Mouse (Mus musculus): ENCODE data around the gene Ap2a1. TPM values are rescaled to one million over a fixed set of nuclear protein-coding genes. Genes with fewer than 3 reads are reported as not detected.
A peak's percentile ranks its signal among the peaks of the same experiment; 100 is the strongest.

Gene Ap2a1
- 100 to 1,000 TPM; 381 to 392 TPM for total RNA-seq (2021)
- long read RNA-seq, experiment 1, transcript Ap2a1-203 (24 exons, 3,449 nt), result major isoform, 292 of 497 reads
- long read RNA-seq, experiment 1, transcript Ap2a1-202 (23 exons, 3,301 nt), result minor isoform, 66 of 497 reads
- long read RNA-seq, experiment 1, partial matches to known transcripts, result 90 of 497 reads
- long read RNA-seq, experiment 1, other reads (novel, unspliced or antisense), result 46 of 497 reads
- long read RNA-seq, experiment 2, transcript Ap2a1-203 (24 exons, 3,449 nt), result major isoform, 244 of 456 reads
- long read RNA-seq, experiment 2, transcript Ap2a1-202 (23 exons, 3,301 nt), result minor isoform, 74 of 456 reads
- long read RNA-seq, experiment 2, partial matches to known transcripts, result 76 of 456 reads
- long read RNA-seq, experiment 2, other reads (novel, unspliced or antisense), result 58 of 456 reads

- peak; percentile 99 to 100 for DNase-seq (ENCODE audit: low spot score in 2 of 2)
- intact Hi-C loops (cut with DNase I), result loop anchor here (2.0 to 5.0 kb wide), 2 partner anchors 25 to 43 kb away; partner anchors contain the start of gene Cpt1c
These were observed at the start of gene Ap2a1 for GRCm38 (mm10) chr7:44929204-44930151. Gene Ap2a1 (minus strand): TSS chr7:44929496.

DNA sequence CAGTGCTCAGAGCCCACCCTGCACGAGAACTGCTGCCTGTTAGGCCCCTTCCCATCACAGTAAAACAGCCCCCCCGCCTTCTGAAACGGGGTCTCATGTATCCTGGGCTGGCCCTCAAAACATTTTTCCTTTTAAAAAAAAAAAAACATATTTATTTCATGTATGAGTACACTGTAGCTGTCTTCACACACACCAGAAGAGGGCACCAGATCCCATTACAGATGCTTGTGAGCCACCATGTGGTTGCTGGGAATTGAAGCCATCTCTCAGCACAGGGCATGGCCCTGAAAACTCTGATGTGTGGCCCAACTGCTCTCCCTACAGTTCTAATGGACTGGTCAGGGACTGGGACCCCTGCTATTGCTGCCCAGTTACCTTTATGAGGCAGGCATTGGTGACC lies 49.0 kb upstream of the Ap2a1 start:
- intact Hi-C loops (cut with DNase I), result no loop called here
- no peak for DNase-seq (ENCODE audit: low spot score in 2 of 2)

DNA sequence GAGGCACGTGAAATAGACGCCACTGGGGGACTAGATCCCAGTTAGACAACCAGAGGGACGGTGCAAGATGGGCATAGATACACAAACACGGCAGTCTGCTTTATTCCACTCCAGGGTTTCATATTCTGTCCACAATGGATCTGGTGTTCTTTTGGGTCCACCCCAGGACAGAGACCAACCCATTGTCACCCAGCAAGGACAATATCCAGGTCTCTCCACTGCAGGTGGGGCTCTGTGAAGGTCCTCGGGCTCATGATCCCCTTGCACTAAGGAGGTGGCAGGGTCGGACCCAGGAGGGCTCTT lies 45.8 kb upstream of the Ap2a1 start:
- no peak for DNase-seq (ENCODE audit: low spot score in 2 of 2)
- intact Hi-C loops (cut with DNase I), result no loop called here

DNA sequence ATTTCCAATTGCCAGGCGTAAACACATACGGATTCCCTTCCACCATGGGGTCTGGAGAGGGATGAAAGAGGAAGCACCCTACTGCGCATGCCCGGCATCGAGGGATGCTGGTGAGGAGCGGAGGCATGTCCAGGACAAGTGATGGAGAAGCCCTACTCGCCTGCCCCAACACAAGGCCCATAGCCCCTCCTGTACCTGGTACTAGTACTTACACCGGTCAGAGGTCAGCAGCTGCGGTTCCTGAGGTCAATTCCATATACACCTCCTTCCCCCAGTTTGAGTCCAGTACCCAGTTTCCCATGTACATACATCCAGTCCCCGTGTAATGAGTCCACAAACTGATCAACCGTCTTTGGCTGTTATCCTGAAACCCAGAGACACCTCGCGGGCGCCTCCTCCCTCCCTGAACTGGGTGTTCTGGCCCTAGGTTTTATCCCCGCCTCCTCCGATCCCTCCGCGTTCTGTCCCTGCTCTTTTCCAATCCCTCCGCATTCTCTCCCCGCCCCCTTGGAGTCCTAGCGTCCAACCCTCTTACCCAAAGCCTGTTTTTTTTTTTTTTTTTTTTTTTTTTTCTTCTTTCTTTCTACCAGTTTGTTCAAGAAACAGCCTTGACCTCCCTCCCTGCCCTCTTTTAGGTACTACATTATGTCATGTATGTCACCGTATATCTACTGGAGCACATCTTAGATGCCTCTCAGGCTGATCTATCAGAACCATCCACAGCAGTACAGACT lies 45.3 kb upstream of the Ap2a1 start, which contains the start of gene Cpt1c:
Cpt1c (minus strand) TSS at position 469 of the 734 bp plus-strand sequence.
- peak; percentile 91 to 95 for DNase-seq (ENCODE audit: low spot score in 2 of 2)
- intact Hi-C loops (cut with DNase I), result loop anchor here (5.0 kb wide), 1 partner anchor 47 kb away; the partner anchor contains the start of gene Ap2a1

DNA sequence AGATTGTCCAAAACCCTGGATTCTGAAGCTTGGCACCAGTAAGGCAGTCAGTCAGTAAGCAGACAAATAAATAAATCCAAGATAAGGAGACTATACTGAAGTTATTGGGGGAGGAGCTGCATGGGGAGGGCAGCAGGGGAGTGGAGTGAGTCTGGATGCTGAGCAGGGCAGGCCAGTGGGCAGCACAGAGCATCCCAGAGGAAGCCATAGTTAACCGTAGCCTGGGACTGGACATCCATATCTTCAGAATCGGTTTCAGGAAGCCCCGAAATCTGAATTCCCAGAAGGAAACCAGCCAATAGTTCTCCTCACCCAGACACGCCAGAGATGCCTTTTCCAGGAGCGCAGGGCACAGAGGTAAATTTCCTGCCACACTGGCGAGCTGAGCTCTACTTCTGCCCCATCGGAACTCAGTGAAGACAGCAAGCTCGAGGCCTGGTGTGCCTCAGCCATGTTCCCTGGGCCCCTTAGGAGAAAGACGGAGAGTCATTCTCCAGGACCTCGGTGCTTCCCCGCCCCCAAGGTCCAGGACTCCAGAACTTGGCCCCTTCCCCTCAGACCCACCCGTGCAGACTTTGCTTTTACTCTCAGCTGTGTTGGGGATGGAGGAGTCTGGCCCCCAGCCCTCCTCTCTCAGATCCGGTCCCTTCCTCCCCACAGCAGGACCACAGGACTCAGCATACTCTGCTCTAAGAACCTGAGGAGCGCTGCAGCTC lies 44.3 kb upstream of the Ap2a1 start:
- intact Hi-C loops (cut with DNase I), result loop anchor here (5.0 kb wide), 1 partner anchor 46 kb away; the partner anchor contains the start of gene Ap2a1
- no peak for DNase-seq (ENCODE audit: low spot score in 2 of 2)

DNA sequence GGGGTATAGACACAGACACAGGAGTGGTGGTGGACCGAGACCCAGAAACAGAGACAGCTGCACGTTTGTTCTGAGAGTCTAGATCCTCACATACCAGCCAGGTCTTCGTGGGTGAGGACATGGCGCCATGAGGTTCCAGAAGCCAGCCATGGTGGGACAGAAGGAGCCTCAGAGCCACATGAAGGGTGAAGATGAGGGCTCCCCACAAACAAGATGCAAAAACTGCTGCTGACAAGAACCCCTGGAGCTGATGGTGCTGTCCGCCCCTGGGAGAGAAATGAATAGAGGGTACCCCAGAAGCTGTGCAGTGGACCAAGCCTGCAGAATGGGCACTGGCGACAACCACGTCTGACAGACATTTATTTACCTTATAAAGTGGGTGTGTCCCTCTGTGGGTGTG lies 41.8 kb upstream of the Ap2a1 start:
- intact Hi-C loops (cut with DNase I), result loop anchor here (5.0 kb wide), 1 partner anchor 44 kb away; the partner anchor contains the start of gene Ap2a1
- DNase-seq (ENCODE audit: low spot score in 2 of 2), result no peak

DNA sequence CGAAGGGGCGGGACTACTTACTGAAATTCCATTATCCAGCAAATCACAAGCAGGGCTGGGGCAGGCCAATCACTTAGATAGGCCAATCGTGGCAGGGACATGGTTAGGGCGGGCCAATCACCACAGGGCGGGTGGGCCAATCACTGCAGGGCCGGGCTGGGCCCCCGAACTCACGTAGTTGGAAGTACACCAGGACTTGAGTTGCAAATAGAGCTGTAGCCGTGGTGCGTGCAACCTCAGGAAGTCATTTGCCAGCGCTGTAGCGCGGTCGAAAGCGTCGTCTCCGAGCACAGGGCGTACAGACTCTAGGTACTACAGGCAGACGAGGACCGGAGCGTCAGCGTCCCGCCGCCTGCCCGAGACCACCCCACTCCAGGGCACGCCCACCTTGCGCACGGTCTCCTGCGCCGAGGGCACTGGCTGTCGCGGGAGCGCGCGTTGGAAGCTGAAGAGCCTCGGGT lies 41.0 kb upstream of the Ap2a1 start:
- intact Hi-C loops (cut with DNase I), result loop anchor here (5.0 kb wide), 1 partner anchor 43 kb away; the partner anchor contains the start of gene Ap2a1
- peak; percentile 85 to 96 for DNase-seq (ENCODE audit: low spot score in 2 of 2)

DNA sequence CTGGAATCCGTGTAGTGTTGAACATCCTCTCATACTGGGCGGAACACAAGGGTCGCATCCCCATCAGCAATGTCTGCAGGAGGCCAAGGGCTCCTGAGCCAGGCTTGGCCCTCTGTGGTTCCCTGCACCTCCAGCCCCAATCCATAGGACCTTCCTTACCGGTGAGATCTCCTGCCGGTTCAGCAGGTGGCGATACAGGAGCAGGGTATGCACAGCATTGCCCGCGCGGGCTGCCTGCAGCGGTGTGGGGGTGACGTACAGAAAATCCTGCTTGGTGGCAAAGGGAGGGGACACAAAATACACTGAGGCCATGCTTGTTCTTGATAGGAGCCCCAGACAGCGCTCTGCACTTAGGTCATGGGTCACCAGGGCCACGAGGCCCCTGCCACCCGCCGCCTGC lies 37.3 kb upstream of the Ap2a1 start:
- intact Hi-C loops (cut with DNase I), result no loop called here
- no peak for DNase-seq (ENCODE audit: low spot score in 2 of 2)

DNA sequence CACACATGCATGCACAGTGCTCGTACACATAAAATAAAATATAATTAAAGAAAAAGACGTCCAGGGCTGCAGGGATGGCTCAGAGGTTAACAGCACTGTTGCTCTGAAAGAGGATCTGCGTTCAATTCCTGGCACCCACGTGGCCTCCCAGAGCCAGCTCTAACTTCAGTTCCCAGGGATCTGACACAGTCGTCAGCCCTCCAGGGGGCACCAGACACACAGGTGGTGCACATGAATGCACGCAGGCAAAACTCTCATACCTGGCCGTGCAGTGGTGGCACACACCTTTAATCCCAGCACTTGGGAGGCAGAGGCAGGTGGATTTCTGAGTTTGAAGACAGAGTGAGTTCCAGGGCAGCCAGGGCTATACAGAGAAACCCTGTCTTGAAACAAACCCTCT lies 36.7 kb upstream of the Ap2a1 start:
- intact Hi-C loops (cut with DNase I), result no loop called here
- DNase-seq (ENCODE audit: low spot score in 2 of 2), result no peak

DNA sequence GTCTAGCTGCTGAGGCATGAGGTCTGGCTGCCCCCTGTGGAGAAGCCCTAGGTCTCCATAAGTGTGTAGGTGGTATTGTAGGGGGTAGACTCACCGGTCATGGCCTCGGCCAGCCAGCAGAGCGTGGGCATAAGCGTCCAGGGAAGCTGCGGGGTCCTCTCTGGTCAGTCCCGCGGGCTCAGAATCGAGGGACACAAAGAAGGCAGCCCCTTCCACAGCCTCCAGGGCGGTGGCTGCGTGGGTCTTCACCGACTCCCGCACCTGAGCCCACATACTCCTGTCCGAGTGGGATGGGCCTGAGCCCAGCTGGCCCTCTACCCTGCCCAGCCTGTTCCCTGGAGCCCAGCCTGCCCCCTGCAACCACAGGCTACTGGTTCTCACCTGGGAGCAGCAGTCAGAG lies 35.7 kb upstream of the Ap2a1 start:
- intact Hi-C loops (cut with DNase I), result no loop called here

GRCm38 (mm10) chr7:44962831-44963230 lies 33.5 kb upstream of the Ap2a1 start:
- DNase-seq (ENCODE audit: low spot score in 2 of 2), result peak in 1 of 2 experiments; percentile 1
- intact Hi-C loops (cut with DNase I), result no loop called here

More for the DNA sequence above, 35.7 kb upstream of the Ap2a1 start:
- no peak for DNase-seq (ENCODE audit: low spot score in 2 of 2)

DNA sequence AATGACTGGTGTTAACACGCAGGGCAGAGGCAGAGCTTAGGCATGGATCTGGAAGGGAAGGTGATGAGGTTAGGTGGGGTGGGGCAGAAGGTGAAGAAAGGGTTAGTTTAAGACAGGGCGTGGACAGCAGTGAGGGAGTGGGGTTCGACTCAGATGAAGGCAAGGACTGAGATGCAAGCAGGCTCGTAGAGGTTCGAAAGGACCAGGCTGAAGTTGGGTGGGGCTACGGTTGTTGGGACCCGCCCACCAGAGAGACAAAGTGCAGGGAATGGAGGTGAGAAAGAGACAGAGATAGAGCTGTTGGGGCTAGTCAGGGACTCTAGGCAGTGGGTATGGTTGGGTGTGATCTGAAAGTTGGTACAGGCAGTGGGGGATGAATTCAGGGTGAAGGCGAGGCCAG lies 33.0 kb upstream of the Ap2a1 start:
- DNase-seq (ENCODE audit: low spot score in 2 of 2), result peak in 1 of 2 experiments; percentile 2
- intact Hi-C loops (cut with DNase I), result no loop called here

DNA sequence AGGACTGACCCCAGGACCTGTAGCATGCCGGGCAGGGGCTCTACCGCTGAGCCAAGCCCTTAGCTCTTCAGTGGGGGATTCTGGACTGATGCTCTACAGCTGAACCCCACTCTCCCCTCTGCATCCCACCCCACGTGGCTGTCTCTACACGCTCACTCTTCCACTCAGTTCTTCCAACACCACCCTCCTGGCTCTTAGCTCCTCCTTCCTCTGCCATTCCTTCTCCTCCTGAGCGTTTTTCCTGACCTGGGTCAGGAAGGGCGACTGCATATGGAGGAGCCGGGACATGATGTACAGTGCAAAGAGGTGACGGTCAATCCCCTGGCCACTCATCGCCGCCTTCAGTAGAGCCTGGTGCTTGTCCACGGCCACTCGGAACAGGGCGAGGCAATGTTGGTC lies 31.2 kb upstream of the Ap2a1 start:
- no peak for DNase-seq (ENCODE audit: low spot score in 2 of 2)
- intact Hi-C loops (cut with DNase I), result no loop called here

- intact Hi-C loops (cut with DNase I), result no loop called here
- DNase-seq (ENCODE audit: low spot score in 2 of 2), result no peak
These were observed 30.7 kb upstream of the Ap2a1 start for GRCm38 (mm10) chr7:44959874-44960511.

DNA sequence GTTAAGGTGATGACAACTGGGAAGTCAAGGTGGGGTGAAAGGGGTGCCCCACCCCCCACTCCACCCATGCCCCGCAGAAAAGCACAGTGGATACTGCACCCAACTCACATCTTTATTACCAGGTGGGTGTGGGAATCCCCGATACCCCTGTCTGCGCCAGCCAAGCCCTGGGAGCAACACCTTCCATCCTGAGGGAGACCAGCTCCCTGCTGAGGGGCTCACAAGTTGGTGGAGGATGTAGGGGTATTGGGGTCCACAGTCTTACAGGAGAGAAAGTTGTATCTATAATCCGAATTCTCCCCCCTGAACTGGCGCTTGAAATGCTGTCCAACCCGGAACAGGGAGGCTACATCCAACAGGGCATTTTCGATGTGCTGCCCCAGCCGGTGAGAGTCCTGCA lies 30.0 kb upstream of the Ap2a1 start:
- no peak for DNase-seq (ENCODE audit: low spot score in 2 of 2)
- intact Hi-C loops (cut with DNase I), result no loop called here

- intact Hi-C loops (cut with DNase I), result no loop called here
- peak; percentile 57 to 75 for DNase-seq (ENCODE audit: low spot score in 2 of 2)
These were observed 28.9 kb upstream of the Ap2a1 start for GRCm38 (mm10) chr7:44958208-44958607.

DNA sequence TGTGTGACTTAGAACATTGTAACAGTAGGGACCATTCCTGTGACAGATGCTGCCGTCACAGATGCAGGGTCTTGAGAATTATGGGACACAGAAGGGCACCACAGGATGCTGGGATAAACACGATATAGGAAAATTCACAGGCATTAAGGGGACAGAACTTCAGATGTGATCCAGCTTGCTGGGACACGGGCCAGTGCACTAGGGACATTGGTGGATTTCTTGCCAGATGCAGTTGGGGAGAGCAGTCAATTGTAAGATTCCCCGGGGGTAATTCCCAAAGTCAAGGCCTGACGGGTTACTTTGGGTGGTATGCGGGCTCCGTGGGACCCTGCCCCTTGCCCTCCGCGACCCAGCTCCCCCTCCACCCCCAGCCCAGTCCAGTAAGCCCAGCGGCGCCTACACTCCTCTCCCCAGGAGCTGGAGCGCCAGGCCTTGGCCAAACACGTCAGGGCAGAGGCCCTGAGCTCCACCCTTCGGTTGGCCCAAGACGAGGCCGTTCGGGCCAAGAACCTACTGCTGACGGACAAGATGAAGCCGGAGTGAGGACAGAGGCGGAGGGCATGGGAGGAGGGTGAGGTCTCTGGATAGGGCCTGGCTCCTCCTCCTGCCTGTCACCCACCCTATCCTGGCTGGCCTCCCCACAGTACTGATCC lies 28.0 kb upstream of the Ap2a1 start:
- no peak for DNase-seq (ENCODE audit: low spot score in 2 of 2)
- intact Hi-C loops (cut with DNase I), result no loop called here

DNA sequence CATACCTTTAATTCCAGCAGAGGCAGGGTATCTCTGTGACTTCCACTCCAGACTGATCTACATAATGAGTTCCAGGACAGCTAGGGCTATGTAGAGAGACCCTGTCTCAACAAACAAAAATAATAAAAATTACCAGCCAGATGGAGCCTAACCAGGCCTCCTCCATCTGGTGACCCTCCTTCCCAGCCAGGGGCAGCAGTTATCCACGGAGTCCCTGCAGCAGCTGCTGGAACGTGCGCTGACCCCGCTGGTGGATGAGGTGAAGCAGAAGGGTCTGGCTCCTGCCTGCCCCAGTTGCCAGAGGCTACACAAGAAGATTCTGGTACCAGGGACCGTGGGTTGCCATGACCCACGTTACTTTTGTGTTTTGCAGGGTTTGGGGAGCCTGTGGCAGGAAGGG lies 27.0 kb upstream of the Ap2a1 start:
- DNase-seq (ENCODE audit: low spot score in 2 of 2), result no peak
- intact Hi-C loops (cut with DNase I), result no loop called here

Data from left cerebral cortex, postnatal 14 days (tissue).